Comparison of ENCODE assay signal across 8 mouse cellular contexts in genomic region chrX:23364514-23365381, GRCm38 (mm10). TPM values are rescaled to one million over a fixed set of nuclear protein-coding genes. Genes with fewer than 3 reads are reported as not detected.
DNase-seq lines count a peak whose midpoint lies in the region; ATAC-seq and TF ChIP-seq lines count a peak whose summit lies in the region.

Klhl13 (minus strand) TSS chrX:23365082.

- peak; percentile 78 for DNase-seq in adrenal gland, postnatal 14 days
- peak; percentile 73 for DNase-seq in embryo, embryonic 10.5 days (ENCODE audit: low spot score)
- DNase-seq in gastrocnemius, postnatal 14 days = peak; percentile 78
- DNase-seq in hindbrain, postnatal 0 days (ENCODE audit: low spot score) = peak; percentile 59
- DNase-seq in left cerebral cortex, adult 8-10 months (ENCODE audit: low spot score in 2 of 2) = peak; percentile 9 to 11
- DNase-seq in lung, postnatal 36 days = peak; percentile 50
- peak; percentile 16 for DNase-seq in right cerebral cortex, postnatal 25 days
- no peak for DNase-seq in spleen, postnatal 14 days (ENCODE audit: low spot score in 2 of 2)

- ATAC-seq in hindbrain, postnatal 0 days = peak; percentile 88

- 19% methylated on average over 43 of the region's 45 CpGs for WGBS in hindbrain, postnatal 0 days

- H3K27me3 ChIP-seq in hindbrain, postnatal 0 days (ENCODE audit: insufficient read depth, low read length) = no peaks in the 10 kb centered on the region

- peak within 1 kb of the TSS; percentile 62 for H3K9ac ChIP-seq in hindbrain, postnatal 0 days (replicated peaks; ENCODE audit: low read length)

- intact Hi-C loops in gastrocnemius, postnatal 14 days (cut with DNase I; ENCODE audit: low total_unique reads) = no loop called here

- H3K9me3 ChIP-seq in hindbrain, postnatal 0 days (ENCODE audit: low read length) = no peaks in the 10 kb centered on the region

- no peaks in the 10 kb centered on the region for H3K36me3 ChIP-seq in hindbrain, postnatal 0 days (ENCODE audit: insufficient read depth, low read length)

- no peaks in the 10 kb centered on the region; the same call in 1 of the 2 replicates for H3K4me1 ChIP-seq in hindbrain, postnatal 0 days (ENCODE audit: insufficient read depth, low read length)

- H3K27ac ChIP-seq in hindbrain, postnatal 0 days = peak within 1 kb of the TSS; percentile 72

- TF ChIP-seq CTCF in hindbrain, postnatal 0 days (IDR thresholded peaks at IDR 0.05; ENCODE audit: low read depth) = 0 out of 2 replicates have a peak, but pooled peaks have one; percentile 1

- peak within 1 kb of the TSS; percentile 57 for H3K4me3 ChIP-seq in hindbrain, postnatal 0 days (ENCODE audit: low read length)

- peak within 1 kb of the TSS; percentile 56 for H3K4me2 ChIP-seq in hindbrain, postnatal 0 days (ENCODE audit: low read depth, low read length)

RNA-seq across cellular contexts. Expression of gene Klhl13, which starts in this region (rescaled TPM):
- total RNA-seq in adrenal gland, postnatal 14 days (2021) = 16.4 and 17.4 TPM in 2 replicates
- 10 to 100 TPM; 21.8 to 28.1 TPM for total RNA-seq in gastrocnemius, postnatal 14 days (2021)
- 149 and 150 TPM in 2 replicates for total RNA-seq in hindbrain, postnatal 0 days (2014; rRNA removed)
- polyA plus RNA-seq in hindbrain, postnatal 0 days (2015; fragmentation: Nextera tagmentation; extraction: Ambion mirVana) = 108 and 119 TPM in 2 replicates
- 10 to 100 TPM; 63.5 to 81.9 (median 69.1) TPM for total RNA-seq in left cerebral cortex, adult 8-10 months (2022)

Comparison
In these comparisons a context has a peak if more than half of its experiments do, and no peak if none do; other contexts are left out.
1. DNase-seq: peak in adrenal gland, postnatal 14 days (single experiment), embryo, embryonic 10.5 days (single experiment), gastrocnemius, postnatal 14 days (single experiment), hindbrain, postnatal 0 days (single experiment), left cerebral cortex, adult 8-10 months (2 of 2), lung, postnatal 36 days (single experiment) and right cerebral cortex, postnatal 25 days (single experiment); none in spleen, postnatal 14 days (0 of 2).